Mouse (Mus musculus) spleen, adult 18-20 months (tissue): ENCODE results near the gene Mapk14.

Source experiments
- DNase-seq, 2 experiments: peaks; one replicate each; pipeline ENCODE4 v3.0.0; 2022; ENCODE audit warnings: mixed read lengths in 2 of 2

Mapk14 gene

DNA sequence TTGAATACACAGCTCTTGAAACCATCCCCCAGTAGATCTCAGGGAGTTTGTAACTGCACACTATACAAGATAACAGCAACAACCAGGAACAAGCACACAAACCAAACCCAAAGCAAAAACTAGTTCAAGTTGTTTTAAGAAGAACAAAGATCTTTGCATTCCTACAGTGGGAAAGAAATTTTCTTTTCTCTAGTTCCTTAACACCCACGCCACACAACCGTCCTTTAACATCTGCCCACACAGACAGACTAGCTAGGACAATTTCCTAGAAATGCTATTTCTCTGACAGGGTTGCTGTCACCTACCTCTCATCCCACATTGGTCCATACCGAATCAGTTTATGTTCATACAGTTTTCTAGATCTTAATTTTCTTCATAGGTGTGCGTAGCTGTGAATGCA is 105.9 kb downstream of the Mapk14 start:
- DNase-seq = no peak
